Mouse (Mus musculus) T-helper 17 cell (primary cell): Measurements from ENCODE around the gene Amdhd2.
"Not testable (repeated sequence)": the region's sequence is repeated elsewhere in the genome, so short reads cannot be mapped to it uniquely, and the experiment has no call there.

Experiments used
- in situ Hi-C, 2 experiments: fragments of 300-600 bp; cut with MboI, MseI; formaldehyde crosslinking; loops; 1 replicate in 1 of 2; 2 replicates in 1 of 2; pipeline ENCODE4 v1.15.1; 2025; ENCODE audit warnings: high pct_unique_total_duplicates in 2 of 2

The Amdhd2 gene

GRCm38 (mm10) chr17:24157526-24157925, 6.0 kb downstream of the Amdhd2 start:
- in situ Hi-C loops, result no loop called here

GRCm38 (mm10) chr17:24157121-24157520, 6.4 kb downstream of the Amdhd2 start:
- in situ Hi-C loops, result no loop called here

- in situ Hi-C loops, result no loop called here
Measured at GRCm38 (mm10) chr17:24156394-24156793, 7.2 kb downstream of the Amdhd2 start.

GRCm38 (mm10) chr17:24155742-24156141, 7.8 kb downstream of the Amdhd2 start:
- in situ Hi-C loops, result no loop called here

- in situ Hi-C loops, result no loop called here
Measured at GRCm38 (mm10) chr17:24154463-24154862, 9.1 kb downstream of the Amdhd2 start.

- in situ Hi-C loops, result no loop called here
Measured at GRCm38 (mm10) chr17:24151890-24152563, 11.5 kb downstream of the Amdhd2 start.

- in situ Hi-C loops, result no loop called here
Measured at GRCm38 (mm10) chr17:24151382-24151781, 12.2 kb downstream of the Amdhd2 start.

- in situ Hi-C loops, result no loop called here
Measured at GRCm38 (mm10) chr17:24150824-24151223, 12.7 kb downstream of the Amdhd2 start, which contains the start of gene Pdpk1. Gene Pdpk1 (minus strand): TSS chr17:24150924.

- in situ Hi-C loops, result no loop called here
Measured at GRCm38 (mm10) chr17:24149421-24149820, 14.1 kb downstream of the Amdhd2 start.

- in situ Hi-C loops, result no loop called here
Measured at GRCm38 (mm10) chr17:24142897-24143296, 20.7 kb downstream of the Amdhd2 start.

- in situ Hi-C loops, result no loop called here
Measured at GRCm38 (mm10) chr17:24141425-24141920, 22.1 kb downstream of the Amdhd2 start.

GRCm38 (mm10) chr17:24140845-24141424, 22.6 kb downstream of the Amdhd2 start:
- in situ Hi-C loops, result no loop called here

GRCm38 (mm10) chr17:24139968-24140367, 23.6 kb downstream of the Amdhd2 start:
- in situ Hi-C loops, result loop anchor here in 1 of 2 experiments (10.0 kb wide), 1 partner anchor 985 kb away; the partner anchor contains the start of gene Ptx4

- in situ Hi-C loops, result loop anchor here in 1 of 2 experiments (10.0 kb wide), 1 partner anchor 986 kb away; the partner anchor contains the start of gene Ptx4
Measured at GRCm38 (mm10) chr17:24139256-24139655, 24.3 kb downstream of the Amdhd2 start.

GRCm38 (mm10) chr17:24137226-24137880, 26.2 kb downstream of the Amdhd2 start:
- in situ Hi-C loops, result loop anchor here in 1 of 2 experiments (10.0 kb wide), 1 partner anchor 987 kb away; the partner anchor contains the start of gene Ptx4

- in situ Hi-C loops, result loop anchor here in 1 of 2 experiments (10.0 kb wide), 1 partner anchor 991 kb away; the partner anchor contains the start of gene Ptx4
Measured at GRCm38 (mm10) chr17:24134062-24134461, 29.5 kb downstream of the Amdhd2 start.

- in situ Hi-C loops, result loop anchor here in 1 of 2 experiments (10.0 kb wide), 1 partner anchor 992 kb away; the partner anchor contains the start of gene Ptx4
Measured at GRCm38 (mm10) chr17:24132919-24133318, 30.6 kb downstream of the Amdhd2 start.

GRCm38 (mm10) chr17:24131570-24131969, 32.0 kb downstream of the Amdhd2 start:
- in situ Hi-C loops, result loop anchor here in 1 of 2 experiments (10.0 kb wide), 1 partner anchor 993 kb away; the partner anchor contains the start of gene Ptx4

GRCm38 (mm10) chr17:24129246-24129645, 34.3 kb downstream of the Amdhd2 start:
- in situ Hi-C loops, result not testable (repeated sequence)

- in situ Hi-C loops, result no loop called here
Measured at GRCm38 (mm10) chr17:24127592-24127991, 36.0 kb downstream of the Amdhd2 start.

GRCm38 (mm10) chr17:24126801-24127200, 36.8 kb downstream of the Amdhd2 start:
- in situ Hi-C loops, result no loop called here

GRCm38 (mm10) chr17:24119446-24119845, 44.1 kb downstream of the Amdhd2 start:
- in situ Hi-C loops, result no loop called here
